Mouse (Mus musculus) heart, embryonic 14.5 days (tissue): ENCODE results near the gene Atxn7l3. TPM values are rescaled to one million over a fixed set of nuclear protein-coding genes. Genes with fewer than 3 reads are reported as not detected.

Experiments used
- ATAC-seq: fragments of 200-750 bp; cut with Nextera tagmentation; 2 replicates; pipeline ENCODE4 v1.8.0; 2017; ENCODE audit warnings: low read depth, moderate TSS enrichment; ENCODE audit not compliant: insufficient number of reproducible peaks, insufficient read depth, low FRiP score
- H3K27ac ChIP-seq, 2 experiments: fragments of 200-500 bp in 1 of 2; fragments of 300-500 bp in 1 of 2; sonication (generic) in 1 of 2; replicated peaks in 1 of 2; 2 replicates each; pipeline ENCODE4 v1.5.1; 2012 to 2014; ENCODE audit warnings: low read depth in 2 of 2, low read length in 2 of 2, control low read depth in 1 of 2, mild to moderate bottlenecking in 1 of 2, mixed read lengths in 1 of 2; ENCODE audit not compliant: control insufficient read depth in 1 of 2, insufficient read depth in 1 of 2
- H3K27me3 ChIP-seq: fragments of 300-500 bp; sonication (generic); 2 replicates; pipeline ENCODE4 v1.6.1; 2014; ENCODE audit warnings: mild to moderate bottlenecking, low read length, control low read depth; ENCODE audit not compliant: control insufficient read depth, insufficient read depth
- H3K36me3 ChIP-seq: fragments of 300-500 bp; sonication (generic); 2 replicates; pipeline ENCODE4 v1.6.1; 2014; ENCODE audit warnings: mild to moderate bottlenecking, control low read depth, low read length, mixed read lengths; ENCODE audit not compliant: control insufficient read depth, insufficient read depth
- H3K4me1 ChIP-seq, 2 experiments: fragments of 200-500 bp in 1 of 2; fragments of 300-500 bp in 1 of 2; sonication (generic) in 1 of 2; 2 replicates each; pipeline ENCODE4 v1.6.1; 2012 to 2014; ENCODE audit warnings: low read length in 2 of 2, control low read depth in 1 of 2, mixed read lengths in 1 of 2; ENCODE audit not compliant: control insufficient read depth in 2 of 2, insufficient read depth in 2 of 2
- H3K4me2 ChIP-seq: fragments of 300-500 bp; sonication (generic); 2 replicates; pipeline ENCODE4 v1.6.1; 2014; ENCODE audit warnings: mild to moderate bottlenecking, low read length
- H3K4me3 ChIP-seq, 2 experiments: fragments of 200-500 bp in 1 of 2; fragments of 300-500 bp in 1 of 2; sonication (generic) in 1 of 2; 2 replicates each; pipeline ENCODE4 v1.5.1; 2012 to 2014; ENCODE audit warnings: low read length in 2 of 2, mild to moderate bottlenecking in 2 of 2, control low read depth in 1 of 2, low read depth in 1 of 2, moderate library complexity in 1 of 2; ENCODE audit not compliant: control insufficient read depth in 1 of 2, insufficient read depth in 1 of 2
- H3K9ac ChIP-seq: fragments of 300-500 bp; sonication (generic); 2 replicates; pipeline ENCODE4 v1.6.1; 2014; ENCODE audit warnings: mild to moderate bottlenecking, low read length
- H3K9me3 ChIP-seq: fragments of 300-500 bp; sonication (generic); 2 replicates; pipeline ENCODE4 v1.6.1; 2016; ENCODE audit warnings: low read length, control low read depth; ENCODE audit not compliant: control insufficient read depth
- WGBS: fragments of 180-500 bp; shearing (Covaris S2); extraction: QIAGEN DNeasy Blood & Tissue Kit; methylation state at CpG from one replicate; pipeline ENCODE4 v1.1.7; 2014; 5-methylcytosine and 5-hydroxymethylcytosine counted together
- polyA plus RNA-seq: library from polyadenylated mRNA; unstranded; fragments of >200 nt; fragmentation: Nextera tagmentation; extraction: Ambion mirVana; gene quantifications from 2 replicates; pipeline ENCODE4 v1.2.1, GENCODE M21; 2014

The Atxn7l3 gene
- polyA plus RNA-seq, 1 experiment from 2014 or later = 10.6 TPM

DNA sequence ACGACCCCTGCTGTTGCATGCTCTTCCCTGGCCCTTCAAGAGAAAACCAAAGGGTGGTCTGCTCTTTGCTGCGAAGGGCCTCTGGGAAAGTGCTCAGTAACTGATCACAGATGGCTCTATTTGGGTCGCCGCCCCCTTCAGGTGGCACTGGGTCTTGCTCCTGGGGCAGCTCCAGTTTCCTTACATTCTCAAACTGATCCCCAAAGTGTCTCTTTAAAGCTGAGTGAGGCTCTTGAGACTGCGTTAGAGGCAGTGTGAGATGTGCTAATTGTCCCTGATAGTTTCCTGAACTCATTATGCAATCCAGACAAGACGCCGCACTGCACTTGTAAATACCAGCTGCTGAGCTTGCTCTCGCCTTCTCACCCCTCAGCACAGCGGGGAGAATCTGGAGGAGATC, 38.9 kb downstream of the Atxn7l3 start:
- Histone ChIP-seq H3K27me3 (no peaks in the 10 kb centered on the region), H3K4me2 (no peak overlapping the region), H3K27ac (no peak overlapping the region), H3K9ac (no peak overlapping the region; the same call in 1 of the 2 replicates), H3K9me3 (no peaks in the 10 kb centered on the region), H3K4me3 (no peak overlapping the region), H3K4me1 (peaks cover 19 to 22% of the 10 kb centered on the region in 2 experiments), H3K36me3 (peaks cover 41% of the 10 kb centered on the region)
- ATAC-seq = no peak
- WGBS = 41% methylated on average over 9 of the region's 9 CpGs

DNA sequence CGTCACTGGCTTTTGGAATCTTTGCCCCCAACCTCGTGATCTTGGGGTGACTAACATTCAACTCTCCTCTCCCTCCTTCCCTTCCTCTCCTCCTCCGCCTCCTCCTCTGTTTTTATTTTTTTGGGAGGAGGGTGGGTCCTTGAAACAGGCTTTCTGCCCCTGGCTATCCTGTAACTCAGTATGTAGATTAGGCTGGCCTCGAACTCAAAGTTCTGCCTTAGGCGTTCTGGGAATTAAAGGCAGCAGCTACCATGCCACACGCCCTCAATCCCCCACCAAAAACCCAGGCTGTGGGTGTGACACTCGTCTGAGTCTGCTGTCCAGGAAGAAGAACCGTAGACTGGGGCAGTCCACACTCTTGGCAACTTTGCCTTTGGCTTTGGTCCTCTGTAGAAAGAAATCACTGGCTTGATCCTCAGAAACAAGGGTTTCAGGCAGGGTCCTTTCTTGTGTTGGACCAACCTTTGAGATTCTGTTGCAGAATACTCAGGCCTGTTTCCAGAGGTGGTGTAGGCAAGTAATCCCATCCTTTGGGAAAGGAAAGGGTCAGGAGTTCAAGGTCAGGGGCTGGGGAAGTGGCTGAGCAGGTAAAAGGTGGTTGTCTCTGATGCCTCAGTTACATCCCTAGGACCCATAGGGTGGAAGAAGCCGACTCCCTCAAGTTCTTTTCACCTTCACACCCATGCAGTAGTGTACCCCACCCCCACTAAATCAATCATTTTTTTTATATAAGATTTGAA, 46.9 kb downstream of the Atxn7l3 start:
- 12% methylated on average over 9 of the region's 9 CpGs for WGBS
- ATAC-seq = no peak
- H3K9me3 ChIP-seq = no peaks in the 10 kb centered on the region
- H3K4me2 ChIP-seq = peak overlapping the region; percentile 76
- H3K27me3 ChIP-seq = no peaks in the 10 kb centered on the region
- H3K4me3 ChIP-seq = peak overlapping the region; percentile 74 to 98
- H3K4me1 ChIP-seq = peaks cover 22 to 32% of the 10 kb centered on the region in 2 experiments
- H3K27ac ChIP-seq = peak overlapping the region in 1 of 2 experiments; percentile 58; a peak in 1 of 4 replicates
- H3K9ac ChIP-seq = peak overlapping the region; percentile 77
- peaks cover 16% of the 10 kb centered on the region for H3K36me3 ChIP-seq

DNA sequence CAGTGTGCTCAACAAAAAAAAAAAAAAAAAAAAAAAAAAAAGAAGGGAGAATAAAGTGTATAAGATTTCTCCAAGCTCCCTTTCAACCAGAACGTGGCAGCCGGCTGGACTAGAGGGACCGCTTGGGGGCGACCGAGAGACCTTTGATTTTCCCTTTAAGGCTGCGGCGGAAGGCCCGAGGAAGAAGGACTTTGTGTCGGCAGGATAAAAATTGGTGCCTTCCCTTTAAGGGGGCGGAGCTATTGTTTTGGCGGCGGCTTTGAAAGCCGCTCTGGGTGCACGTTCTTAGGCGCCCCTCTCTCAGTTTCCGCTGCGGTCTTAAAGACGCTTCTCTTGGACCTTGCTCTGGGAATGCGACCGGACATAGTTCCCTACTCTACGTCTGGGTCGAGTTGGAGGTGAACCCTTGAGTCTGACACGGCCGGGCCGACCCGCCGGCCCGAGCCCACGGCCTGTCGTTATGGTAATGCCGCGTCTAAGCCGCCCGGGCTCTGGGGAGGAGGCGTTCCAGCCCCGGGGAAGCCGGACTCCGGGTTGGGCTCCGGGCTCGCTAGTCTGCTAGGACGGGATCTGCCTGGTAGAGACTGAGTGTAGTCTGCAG, 47.7 kb downstream of the Atxn7l3 start, which contains the start of gene BC030867:
BC030867 (plus strand) TSS at position 253 of the 601 bp plus-strand sequence.
- 0% methylated on average over 41 of the region's 41 CpGs for WGBS
- ATAC-seq = peak; percentile 40; the same call in 1 of the 2 replicates
- Histone ChIP-seq H3K4me1 (peaks cover 16 to 24% of the 10 kb centered on the region in 2 experiments), H3K36me3 (peaks cover 16% of the 10 kb centered on the region), H3K9ac (peak within 1 kb of the TSS; percentile 77), H3K4me2 (peak within 1 kb of the TSS; percentile 76), H3K4me3 (peak within 1 kb of the TSS; percentile 74 to 98), H3K27me3 (no peaks in the 10 kb centered on the region), H3K27ac (peak within 1 kb of the TSS; percentile 55 to 58), H3K9me3 (no peaks in the 10 kb centered on the region)

DNA sequence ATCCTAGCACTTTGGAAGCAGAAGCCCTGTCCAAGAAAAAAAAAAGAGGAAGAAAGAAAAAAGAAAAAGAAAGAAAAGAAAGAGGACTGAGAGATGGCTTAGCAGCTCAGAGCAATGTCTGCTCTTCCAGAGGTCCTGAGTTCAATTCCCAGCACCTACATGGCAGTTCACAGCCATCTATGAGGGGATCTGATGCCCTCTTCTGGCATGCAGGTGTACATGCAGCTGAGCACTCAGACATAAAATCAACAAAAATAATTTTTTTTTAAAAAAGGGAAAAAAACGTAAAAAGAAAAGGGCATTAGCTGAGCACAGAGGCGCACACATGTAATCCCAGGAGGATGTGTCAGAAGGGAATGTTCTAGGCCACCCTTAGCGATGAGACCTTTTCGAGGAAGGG, 49.6 kb downstream of the Atxn7l3 start:
- WGBS = 84% methylated on average over 4 of the region's 4 CpGs
- no peaks in the 10 kb centered on the region for H3K9me3 ChIP-seq

DNA sequence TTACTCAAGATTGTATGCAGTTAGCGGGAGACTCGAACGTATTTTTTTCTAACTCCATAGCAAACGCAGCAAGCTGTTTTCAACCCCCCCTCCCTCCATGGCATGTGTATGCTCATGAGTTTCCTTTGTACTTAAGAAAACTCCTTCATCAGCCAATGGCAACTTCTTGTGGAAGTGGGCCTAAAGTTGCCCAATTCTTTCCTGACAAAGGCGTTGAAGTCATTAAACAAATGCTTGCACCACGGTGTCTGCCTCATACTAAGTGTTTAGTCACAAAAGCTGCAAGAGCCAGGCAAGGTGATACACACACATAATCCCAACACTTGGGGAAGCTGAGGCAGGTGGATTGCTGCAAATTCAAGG, 50.2 kb downstream of the Atxn7l3 start:
- Histone ChIP-seq H3K27ac (no peak overlapping the region), H3K27me3 (no peaks in the 10 kb centered on the region), H3K9me3 (no peaks in the 10 kb centered on the region), H3K4me2 (no peak overlapping the region), H3K9ac (no peak overlapping the region), H3K36me3 (peaks cover 6% of the 10 kb centered on the region), H3K4me1 (peaks cover 13 to 21% of the 10 kb centered on the region in 2 experiments), H3K4me3 (no peak overlapping the region)
- no peak for ATAC-seq
- 81% methylated on average over 6 of the region's 6 CpGs for WGBS

More for the DNA sequence above, 49.6 kb downstream of the Atxn7l3 start:
- no peak for ATAC-seq
- Histone ChIP-seq H3K9ac (no peak overlapping the region), H3K36me3 (peaks cover 12% of the 10 kb centered on the region), H3K4me2 (no peak overlapping the region), H3K27ac (no peak overlapping the region), H3K4me1 (peaks cover 13 to 21% of the 10 kb centered on the region in 2 experiments), H3K27me3 (no peaks in the 10 kb centered on the region), H3K4me3 (no peak overlapping the region)

DNA sequence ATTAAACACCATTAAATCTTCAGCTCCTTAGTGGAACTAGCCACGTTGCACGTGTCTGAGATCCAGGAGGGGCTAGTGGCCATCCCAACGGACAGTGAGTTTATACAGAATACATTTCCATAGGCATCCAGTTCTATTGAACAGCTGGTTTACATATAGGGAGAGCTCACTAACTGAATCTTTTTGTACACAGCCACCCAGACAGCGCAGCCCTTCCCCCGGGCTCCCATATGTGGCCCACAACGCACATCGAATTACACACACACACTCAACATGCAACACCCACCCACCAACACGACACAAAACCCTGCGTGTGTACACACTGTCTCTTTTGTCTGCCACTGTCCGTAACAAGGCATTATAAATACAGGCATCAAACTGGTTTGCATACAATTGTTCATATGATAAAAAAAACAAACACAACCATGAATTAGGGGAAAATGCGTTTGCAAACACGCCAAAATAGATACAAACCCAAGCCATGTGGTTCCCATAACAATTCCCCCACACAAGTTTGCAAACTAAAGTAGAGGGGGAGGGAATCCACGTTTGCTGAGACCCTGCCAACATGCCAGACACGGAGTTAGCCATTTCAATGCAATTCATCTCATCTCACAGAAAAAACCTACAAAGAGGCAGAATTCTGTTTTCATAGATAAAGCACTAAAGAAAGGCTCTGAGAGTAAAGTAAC, 50.7 kb downstream of the Atxn7l3 start:
- Histone ChIP-seq H3K9me3 (no peaks in the 10 kb centered on the region), H3K27me3 (no peaks in the 10 kb centered on the region), H3K36me3 (peaks cover 1% of the 10 kb centered on the region; the same call in 1 of the 2 replicates), H3K27ac (peak overlapping the region in 1 of 2 experiments; percentile 2; a peak in 1 of 4 replicates), H3K4me1 (peaks cover 13 to 21% of the 10 kb centered on the region in 2 experiments), H3K4me3 (peak overlapping the region in 1 of 2 experiments; percentile 29; a peak in 2 of 4 replicates), H3K4me2 (peak overlapping the region; percentile 70), H3K9ac (peak overlapping the region; percentile 55)
- no peak for ATAC-seq
- 67% methylated on average over 14 of the region's 14 CpGs for WGBS

DNA sequence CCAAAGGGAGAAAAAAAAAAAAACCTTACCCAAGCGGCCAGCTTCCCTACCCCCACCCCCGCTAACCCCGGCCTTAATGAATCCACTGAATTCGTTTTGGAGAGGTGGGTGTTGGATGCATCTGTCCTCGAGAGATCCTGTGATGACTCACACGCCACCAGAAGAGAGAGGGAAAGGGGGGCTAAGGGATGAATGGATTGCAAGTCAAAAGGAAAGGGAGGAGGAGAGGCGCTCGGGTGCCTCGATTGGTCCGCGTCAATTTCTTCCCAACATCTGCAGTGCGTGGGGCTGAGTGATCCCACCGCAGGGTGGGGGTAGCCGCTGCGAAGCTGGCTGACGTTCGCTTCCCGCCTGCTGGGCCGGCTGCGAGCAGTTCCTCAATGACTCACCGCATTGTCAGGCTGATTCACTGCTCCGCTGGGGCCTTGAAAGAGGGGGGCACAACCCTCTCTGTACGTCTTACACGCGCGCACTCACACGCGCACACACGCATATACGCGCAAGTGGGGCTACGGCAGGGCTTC, 51.4 kb downstream of the Atxn7l3 start:
- WGBS = under 1% methylated on average over 32 of the region's 32 CpGs
- Histone ChIP-seq H3K27ac (peak overlapping the region in 1 of 2 experiments; percentile 2; a peak in 1 of 4 replicates), H3K36me3 (no peaks in the 10 kb centered on the region)

More for the DNA sequence above, 51.4 kb downstream of the Atxn7l3 start:
- Histone ChIP-seq H3K4me2 (peak overlapping the region; percentile 70), H3K4me3 (peak overlapping the region; percentile 29), H3K9ac (peak overlapping the region; percentile 55), H3K9me3 (no peaks in the 10 kb centered on the region), H3K4me1 (peaks cover 13 to 21% of the 10 kb centered on the region in 2 experiments), H3K27me3 (no peaks in the 10 kb centered on the region)
- ATAC-seq = peak; percentile 52
